Mouse (Mus musculus) brown adipose tissue, adult 24 weeks (tissue): ENCODE results near the gene Pcp4l1. TPM values are rescaled to one million over a fixed set of nuclear protein-coding genes. Genes with fewer than 3 reads are reported as not detected.

Experiments
- H3K27ac ChIP-seq: fragments of 200-500 bp; replicated peaks from 2 replicates; pipeline ENCODE4 v1.5.1; 2012; ENCODE audit warnings: low read depth, mild to moderate bottlenecking, low read length
- H3K4me1 ChIP-seq: fragments of 200-500 bp; 2 replicates; pipeline ENCODE4 v1.6.1; 2012; ENCODE audit warnings: low read length, mixed read lengths; ENCODE audit not compliant: control insufficient read depth, insufficient read depth, insufficient read length
- H3K4me3 ChIP-seq: fragments of 200-500 bp; 2 replicates; pipeline ENCODE4 v1.5.1; 2012; ENCODE audit warnings: low read depth, mild to moderate bottlenecking, low read length, moderate library complexity; ENCODE audit not compliant: insufficient read depth
- polyA plus RNA-seq: library from polyadenylated mRNA; stranded (reverse); fragments of >200 nt; gene quantifications from 2 replicates; pipeline ENCODE4 v1.2.4, GENCODE M21; 2012; ENCODE audit not compliant: missing spikeins, insufficient read depth, insufficient read length

The Pcp4l1 gene
- polyA plus RNA-seq, 1 experiment, result 4.2 TPM

DNA sequence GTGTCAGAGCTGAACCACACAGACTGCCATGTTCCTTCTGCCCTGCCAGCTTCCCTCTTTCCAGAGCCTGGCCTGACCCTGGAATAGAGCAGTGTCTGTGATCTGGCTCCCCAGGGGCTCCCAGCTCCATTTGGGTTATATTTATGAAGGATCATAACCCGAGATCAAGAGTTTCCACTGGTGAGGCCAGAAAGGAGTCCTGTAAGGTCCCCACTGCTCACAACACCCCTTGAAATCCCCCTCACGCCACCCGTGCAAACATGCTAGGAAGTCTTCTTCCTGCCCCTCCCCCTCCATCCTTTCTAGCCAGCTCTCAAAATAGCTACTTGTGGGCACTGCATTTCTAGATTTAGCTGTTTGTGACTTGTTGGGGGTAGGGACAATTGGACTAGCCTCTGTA lies 12.4 kb downstream of the Pcp4l1 start:
- peak overlapping the region; percentile 30 for H3K27ac ChIP-seq
- H3K4me3 ChIP-seq, result no peak overlapping the region
- peaks cover 6% of the 10 kb centered on the region for H3K4me1 ChIP-seq

DNA sequence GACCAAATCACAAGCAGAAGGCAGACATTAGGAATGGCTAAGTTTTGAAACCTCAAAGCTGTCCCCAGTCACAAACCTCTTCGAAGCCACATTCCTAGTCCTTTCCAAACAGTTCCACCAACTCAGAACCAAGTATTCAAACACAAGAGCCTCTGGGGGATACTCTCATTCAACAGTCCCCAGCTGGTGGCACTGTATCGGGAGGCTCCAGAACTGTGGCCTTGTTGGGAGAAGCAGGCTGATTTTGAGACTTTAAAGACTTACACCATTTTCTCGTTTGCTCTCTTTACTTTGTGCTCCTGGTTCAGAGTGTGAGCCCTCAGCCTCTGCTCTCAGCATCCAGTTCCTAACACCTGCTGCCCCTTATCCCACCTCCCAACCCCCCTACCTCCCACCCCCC lies 13.0 kb downstream of the Pcp4l1 start:
- H3K4me3 ChIP-seq, result no peak overlapping the region
- H3K27ac ChIP-seq, result no peak overlapping the region
- H3K4me1 ChIP-seq, result peaks cover 6% of the 10 kb centered on the region

DNA sequence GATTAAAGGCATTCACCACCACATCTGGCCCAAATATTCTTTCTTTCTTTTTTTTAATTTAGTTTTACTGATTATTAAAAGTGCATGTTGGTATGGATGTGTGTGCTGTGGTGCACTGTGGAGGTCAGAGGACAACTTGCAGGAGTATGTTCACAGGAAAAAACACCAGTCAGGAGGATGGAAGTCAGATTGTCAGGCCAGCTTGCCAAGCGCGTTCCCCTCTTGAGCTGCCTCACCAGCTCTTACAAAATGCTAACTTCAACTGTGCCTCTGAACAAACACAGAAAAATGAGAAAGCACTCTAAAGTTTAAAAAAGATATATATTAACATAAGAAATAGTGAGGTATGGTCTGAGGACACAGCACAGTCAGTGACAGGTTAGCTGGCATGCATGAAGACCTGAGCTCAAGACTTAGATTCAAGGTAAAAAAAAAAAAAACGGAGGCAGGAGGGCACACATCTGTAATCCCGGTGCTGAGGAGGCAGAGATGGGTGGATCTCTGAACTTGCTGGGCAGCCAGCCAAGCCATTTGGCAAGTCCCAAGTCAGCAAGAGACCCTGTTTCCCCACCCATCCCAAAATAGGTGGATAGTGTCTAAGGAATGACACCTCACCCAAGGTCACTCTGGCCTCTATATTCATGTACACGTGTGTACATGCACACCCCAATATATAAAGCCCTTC lies 16.4 kb downstream of the Pcp4l1 start:
- Histone ChIP-seq H3K4me1 (peaks cover 6% of the 10 kb centered on the region; the same call in 1 of the 2 replicates), H3K27ac (no peak overlapping the region)

DNA sequence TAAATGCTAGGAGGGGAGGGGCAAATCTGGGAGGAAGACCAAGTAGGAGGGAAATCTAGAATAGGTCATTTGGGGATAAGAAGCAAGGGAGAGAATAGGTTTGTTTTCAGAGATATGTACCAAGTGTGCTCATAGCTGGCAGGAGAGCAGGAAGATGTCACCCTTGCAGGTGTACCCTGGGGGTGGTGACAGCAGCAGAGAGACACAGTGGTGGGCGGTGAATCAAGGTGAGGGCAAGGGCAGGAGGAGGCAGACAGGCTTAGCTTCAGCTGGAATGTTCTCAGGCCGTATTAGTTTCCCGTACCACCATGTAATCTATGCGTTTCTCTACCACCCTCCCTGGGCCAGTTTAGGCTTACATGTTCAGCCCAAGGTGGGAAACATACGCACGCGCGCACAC lies 23.3 kb downstream of the Pcp4l1 start:
- Histone ChIP-seq H3K4me3 (no peak overlapping the region), H3K27ac (no peak overlapping the region), H3K4me1 (peaks cover 14% of the 10 kb centered on the region)

More for the DNA sequence above, 16.4 kb downstream of the Pcp4l1 start:
- no peak overlapping the region for H3K4me3 ChIP-seq

DNA sequence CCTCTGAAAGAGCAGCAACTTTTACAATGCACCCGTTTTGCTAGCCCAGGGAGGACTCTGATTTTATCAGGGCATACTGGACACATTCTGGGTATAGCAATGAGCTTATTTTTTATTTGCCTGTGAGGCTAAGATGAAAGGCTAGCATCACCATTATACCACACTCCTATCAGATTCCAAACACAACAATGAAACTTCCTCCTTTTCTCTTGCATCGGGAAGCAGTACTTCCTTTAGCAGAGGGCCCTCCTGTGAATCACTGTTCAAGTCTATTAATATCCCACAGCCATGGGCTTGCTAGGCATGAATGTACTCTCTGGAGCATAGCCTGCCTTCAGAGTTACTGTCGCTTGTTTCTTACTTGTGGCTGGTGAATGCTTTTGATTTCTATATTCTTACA lies 24.9 kb downstream of the Pcp4l1 start:
- H3K27ac ChIP-seq, result peak overlapping the region; percentile 98
- H3K4me3 ChIP-seq, result no peak overlapping the region
- H3K4me1 ChIP-seq, result peaks cover 14% of the 10 kb centered on the region

DNA sequence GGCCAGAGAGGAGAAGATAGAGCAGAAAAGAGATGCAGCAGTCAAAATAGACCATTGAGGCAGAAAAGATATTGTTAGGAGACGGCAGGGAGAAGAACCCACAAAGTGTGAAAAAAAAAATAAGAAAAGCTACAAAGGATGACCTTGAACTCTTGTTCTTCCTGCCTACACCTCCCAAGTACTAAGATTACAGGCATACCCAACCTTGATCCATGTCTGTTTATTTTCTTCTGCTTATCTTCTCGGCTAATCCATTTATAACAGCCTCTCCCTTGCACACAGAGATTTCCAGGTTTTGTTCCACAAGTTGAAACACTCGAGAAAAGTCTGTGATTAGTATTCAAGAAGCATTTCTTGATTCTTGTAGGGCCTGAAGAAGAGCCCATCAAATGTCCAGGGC lies 26.2 kb downstream of the Pcp4l1 start:
- H3K4me3 ChIP-seq, result no peak overlapping the region
- peaks cover 14% of the 10 kb centered on the region for H3K4me1 ChIP-seq
- H3K27ac ChIP-seq, result peak overlapping the region; percentile 98

DNA sequence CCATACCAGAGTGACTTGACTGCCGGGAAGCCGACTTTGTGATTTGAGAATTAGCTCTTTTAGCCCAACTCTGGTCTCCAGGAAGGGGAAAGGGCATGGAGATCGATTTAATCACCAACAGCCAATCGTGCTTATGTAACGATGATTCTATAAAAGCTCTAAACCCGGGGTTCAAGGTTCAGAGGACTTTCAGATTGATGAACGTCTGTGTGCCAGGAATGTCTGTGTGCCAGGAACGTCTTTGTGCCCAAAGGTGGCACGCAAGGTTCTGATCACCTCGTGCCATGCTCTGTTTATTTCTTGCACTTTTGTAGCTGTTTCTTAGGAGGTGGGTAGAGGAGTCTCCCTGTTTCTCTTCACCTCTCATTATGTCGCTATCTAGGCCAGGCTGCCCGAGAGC lies 27.2 kb downstream of the Pcp4l1 start:
- H3K27ac ChIP-seq, result no peak overlapping the region
- no peak overlapping the region for H3K4me3 ChIP-seq
- H3K4me1 ChIP-seq, result peaks cover 14% of the 10 kb centered on the region

DNA sequence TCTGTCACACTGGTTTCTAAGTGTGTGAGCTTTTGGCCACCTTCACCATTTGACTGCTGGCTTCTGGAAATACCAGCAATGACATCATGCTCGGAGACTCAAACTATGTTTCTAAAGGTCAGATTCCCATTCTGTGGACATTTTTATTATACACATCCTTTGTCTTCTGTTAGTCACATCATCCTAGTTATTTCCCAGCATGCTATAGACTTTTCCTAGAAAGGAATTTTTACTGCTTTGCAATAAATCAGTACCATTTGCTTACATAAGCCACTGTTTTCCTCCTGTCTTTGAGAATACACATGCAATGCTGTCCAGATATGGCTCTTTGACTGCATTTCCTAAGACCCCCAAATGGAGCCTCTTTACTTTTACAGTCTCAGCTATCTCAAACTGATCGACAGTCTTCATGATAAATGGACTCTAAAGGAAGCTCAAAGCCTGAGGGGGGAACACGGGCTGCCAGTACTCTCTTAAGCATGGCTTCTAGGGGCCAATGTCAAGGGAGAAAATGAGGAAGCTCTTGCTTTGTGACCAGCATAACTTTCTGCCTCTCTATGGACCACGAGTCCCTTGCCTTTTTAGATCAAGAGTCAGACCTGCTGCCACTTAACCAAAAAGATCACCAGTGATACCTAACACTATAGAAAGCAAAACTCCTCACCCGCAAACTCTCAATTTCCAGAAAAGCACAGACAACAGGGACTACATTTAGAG lies 30.3 kb downstream of the Pcp4l1 start:
- H3K4me3 ChIP-seq, result no peak overlapping the region
- peaks cover 5% of the 10 kb centered on the region; the same call in 1 of the 2 replicates for H3K4me1 ChIP-seq
- H3K27ac ChIP-seq, result no peak overlapping the region

DNA sequence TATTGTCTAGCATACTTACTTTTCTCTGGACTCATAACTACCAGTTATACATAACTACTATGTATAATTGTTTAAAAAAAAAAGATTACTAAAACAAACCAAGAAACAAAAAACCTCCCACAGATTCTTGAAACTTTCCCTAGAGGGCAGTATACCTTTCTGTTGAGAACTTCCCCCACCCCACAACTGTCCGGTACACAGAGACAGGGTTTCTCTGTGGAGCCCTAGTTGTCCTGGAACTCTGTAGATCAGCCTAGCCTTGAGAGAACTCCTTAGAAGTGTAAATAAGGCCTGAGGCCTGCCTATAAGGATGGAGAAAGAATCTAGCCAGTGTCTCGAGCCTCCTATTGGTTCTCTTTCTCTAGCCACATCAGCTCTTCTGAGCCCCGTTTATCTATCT lies 31.8 kb downstream of the Pcp4l1 start:
- Histone ChIP-seq H3K4me1 (no peaks in the 10 kb centered on the region), H3K4me3 (no peak overlapping the region), H3K27ac (no peak overlapping the region)

DNA sequence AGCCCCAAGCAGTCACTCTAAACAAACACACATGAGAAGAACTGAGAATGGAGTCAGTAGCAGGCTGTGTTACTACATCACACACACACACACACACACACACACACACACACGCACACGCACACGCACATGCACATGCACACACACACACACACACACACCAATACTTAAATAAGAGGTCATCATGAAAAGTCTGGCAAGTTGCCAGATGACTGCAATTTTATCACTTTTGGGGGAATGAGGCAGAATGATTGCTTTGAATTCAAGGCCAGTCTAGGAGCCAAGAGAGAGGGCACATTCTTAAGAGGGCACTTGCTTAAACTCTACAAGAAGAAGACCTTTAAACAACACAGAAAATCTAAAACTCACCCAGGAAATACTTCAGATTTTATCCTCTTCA lies 33.5 kb downstream of the Pcp4l1 start:
- Histone ChIP-seq H3K27ac (no peak overlapping the region), H3K4me1 (no peaks in the 10 kb centered on the region), H3K4me3 (no peak overlapping the region)

DNA sequence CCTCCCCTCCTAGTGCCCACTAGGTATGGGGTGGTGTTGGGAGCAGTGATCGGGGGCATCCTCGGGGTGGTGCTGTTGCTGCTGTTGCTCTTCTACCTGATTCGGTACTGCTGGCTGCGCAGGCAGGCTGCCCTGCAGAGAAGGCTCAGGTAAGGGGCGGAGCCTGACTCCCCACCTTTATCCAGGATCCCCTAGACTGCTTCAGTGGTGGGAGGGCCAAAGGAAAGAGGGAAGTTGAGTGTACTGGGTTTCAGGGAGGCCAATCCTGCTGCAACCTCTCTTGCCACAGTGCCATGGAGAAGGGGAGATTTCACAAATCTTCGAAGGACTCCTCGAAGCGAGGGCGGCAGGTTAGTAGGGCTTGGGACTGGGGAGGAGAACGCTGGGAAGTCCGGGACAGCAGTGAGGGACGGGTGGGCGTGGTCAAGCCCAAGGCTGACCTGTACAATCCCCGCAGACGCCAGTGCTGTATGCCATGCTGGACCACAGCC lies 36.5 kb downstream of the Pcp4l1 start:
- Histone ChIP-seq H3K4me1 (no peaks in the 10 kb centered on the region), H3K27ac (no peak overlapping the region), H3K4me3 (no peak overlapping the region)

DNA sequence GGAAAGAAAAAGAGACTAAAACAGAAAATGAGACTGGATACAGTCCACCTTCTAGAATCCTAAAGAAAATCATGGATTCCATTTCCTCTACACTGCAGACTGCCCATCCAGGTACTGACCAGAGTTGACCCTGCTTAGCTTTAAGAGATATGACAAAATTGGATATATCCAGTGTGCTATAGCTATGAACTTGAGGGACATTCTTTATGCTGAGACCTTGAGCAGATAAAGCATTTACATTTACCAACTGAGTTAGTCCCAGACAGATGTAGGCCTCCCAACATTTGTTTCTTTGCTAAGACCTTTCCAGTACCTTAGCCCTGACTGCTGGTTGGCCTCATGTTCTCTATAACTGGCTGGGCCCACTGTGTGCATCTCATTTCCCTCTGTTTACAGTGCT lies 38.1 kb downstream of the Pcp4l1 start:
- Histone ChIP-seq H3K27ac (no peak overlapping the region), H3K4me3 (no peak overlapping the region), H3K4me1 (no peaks in the 10 kb centered on the region)

DNA sequence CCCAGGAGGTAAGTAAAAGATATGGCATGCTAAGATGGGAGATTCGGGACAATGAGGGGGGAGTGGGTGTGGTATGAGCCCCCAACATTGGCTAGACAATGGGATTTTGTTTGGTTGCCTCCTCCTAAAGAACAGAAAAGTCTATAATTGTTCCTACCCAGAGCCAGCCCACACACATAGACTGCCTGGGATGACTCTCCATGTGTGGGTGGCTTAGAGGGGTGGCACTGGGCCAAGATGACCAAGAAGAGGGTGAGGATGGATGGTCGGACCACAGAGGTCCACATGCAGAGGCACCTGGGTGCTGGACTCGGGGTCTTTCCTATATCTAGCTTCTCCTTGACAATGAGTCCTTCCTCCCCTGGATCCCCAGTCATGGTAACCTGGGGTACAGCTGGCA lies 39.4 kb downstream of the Pcp4l1 start:
- no peak overlapping the region for H3K4me3 ChIP-seq
- H3K4me1 ChIP-seq, result no peaks in the 10 kb centered on the region
- no peak overlapping the region for H3K27ac ChIP-seq

DNA sequence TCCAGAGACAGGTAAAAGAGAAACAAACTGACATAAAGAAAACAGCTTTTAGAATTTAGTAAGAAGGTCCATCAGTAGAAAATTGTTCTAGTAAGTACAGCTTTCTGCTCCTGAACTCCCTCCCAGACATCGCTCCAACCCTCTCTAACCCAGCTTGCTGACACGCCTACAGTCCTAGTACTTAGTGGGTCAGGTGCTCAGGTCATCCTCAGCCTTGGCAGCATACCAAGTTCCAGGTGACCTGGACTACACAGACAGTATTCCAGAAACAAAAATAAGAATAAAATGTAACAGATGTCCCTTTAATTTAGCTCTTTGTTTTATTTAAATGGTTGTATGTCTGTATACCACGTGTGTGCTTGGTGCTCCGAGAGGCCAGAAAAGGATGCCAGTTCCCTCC lies 44.1 kb downstream of the Pcp4l1 start:
- H3K4me1 ChIP-seq, result no peaks in the 10 kb centered on the region; the same call in 1 of the 2 replicates
- no peak overlapping the region for H3K27ac ChIP-seq
- no peak overlapping the region for H3K4me3 ChIP-seq

DNA sequence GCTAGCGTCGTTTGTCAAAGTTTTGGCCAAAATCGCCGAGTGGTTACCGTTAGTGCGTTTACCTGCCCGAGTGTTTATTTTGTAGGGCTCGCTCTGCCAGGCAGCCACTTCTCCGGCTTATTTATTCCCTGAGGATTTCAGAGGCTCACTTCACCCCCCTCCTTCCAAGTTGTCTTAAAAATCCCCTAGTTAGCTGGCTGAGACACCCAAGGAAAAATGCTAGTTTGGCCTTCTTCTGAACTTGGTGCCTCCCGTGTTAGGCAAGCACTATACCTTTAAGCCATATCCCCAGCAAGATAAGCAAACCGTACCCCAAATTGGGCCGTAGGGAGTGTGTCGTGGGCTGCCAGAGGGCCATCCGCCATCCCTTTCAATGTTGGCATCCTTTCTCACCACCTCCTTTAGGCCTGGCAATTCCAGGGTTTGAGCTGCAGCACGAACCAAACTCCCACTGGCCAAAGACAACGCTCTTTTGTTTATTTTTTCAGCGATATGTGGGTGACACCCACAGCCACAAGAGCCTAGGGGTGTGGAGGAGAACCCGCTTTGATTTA lies 45.2 kb downstream of the Pcp4l1 start:
- no peaks in the 10 kb centered on the region; the same call in 1 of the 2 replicates for H3K4me1 ChIP-seq
- peak overlapping the region; percentile 75 for H3K27ac ChIP-seq
- H3K4me3 ChIP-seq, result peak overlapping the region; percentile 71
